Mouse (Mus musculus): ENCODE results near the gene Gm21876.
"Not testable (repeated sequence)": the region's sequence is repeated elsewhere in the genome, so short reads cannot be mapped to it uniquely, and the experiment has no call there.

Gene Gm21876

DNA sequence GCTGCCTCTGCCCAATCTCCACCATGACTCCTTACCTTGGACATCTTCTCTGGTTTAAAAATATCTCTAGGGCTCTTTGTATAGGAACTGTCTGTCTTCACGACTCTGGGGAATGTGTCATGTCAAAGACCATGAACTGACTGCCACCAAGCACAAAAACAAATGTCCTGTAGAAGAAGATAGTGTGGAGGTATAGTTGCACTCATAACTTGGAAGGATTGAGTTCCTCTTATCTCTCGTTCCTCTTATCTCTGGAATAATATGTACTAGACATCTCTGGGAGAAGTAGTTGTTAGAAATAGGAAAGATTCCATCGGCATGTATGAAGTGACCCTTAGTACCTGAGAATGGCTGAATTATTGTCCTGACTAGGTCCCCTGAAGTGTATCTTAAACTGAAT, at the start of gene Gm21876:
Gm21876 (minus strand) TSS at position 101 of the 400 bp plus-strand sequence.
- no peak for DNase-seq

DNA sequence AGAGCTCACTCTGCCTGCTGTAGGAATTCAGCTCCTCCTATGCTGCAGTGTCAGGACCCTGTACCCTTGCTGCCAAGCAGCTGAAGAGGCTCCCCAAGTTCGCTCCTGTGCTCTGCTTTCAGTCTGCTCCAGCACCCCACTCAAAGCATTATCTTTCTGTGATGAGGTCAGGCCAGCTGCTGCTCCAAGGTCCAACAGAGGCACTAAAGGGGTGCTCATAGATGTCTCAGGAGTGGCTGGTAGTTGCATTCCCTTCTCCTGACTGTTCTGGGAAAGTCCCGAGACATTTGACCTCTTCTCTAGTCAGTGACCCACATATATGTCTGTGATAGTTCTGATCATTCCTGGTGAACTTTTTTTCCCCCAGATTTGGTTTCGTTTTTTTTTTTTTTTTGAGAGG, 45.0 kb upstream of the Gm21876 start:
- no peak for DNase-seq

DNA sequence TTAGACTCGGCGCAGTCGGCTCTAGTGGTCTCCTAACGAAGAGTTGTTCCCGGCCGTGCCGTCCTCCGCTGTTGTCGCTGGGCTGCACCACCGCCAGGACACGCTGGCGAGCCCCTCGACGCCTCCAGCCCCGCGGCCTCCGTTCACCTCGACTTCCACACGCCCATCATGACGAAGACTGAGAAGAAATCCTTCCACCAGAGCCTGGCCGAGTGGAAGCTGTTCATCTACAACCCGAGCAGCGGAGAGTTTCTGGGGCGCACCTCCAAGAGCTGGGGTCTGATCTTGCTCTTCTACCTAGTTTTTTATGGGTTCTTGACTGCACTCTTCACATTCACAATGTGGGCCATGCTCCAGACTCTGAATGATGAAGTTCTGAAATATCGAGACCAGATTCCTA, 28.8 kb downstream of the Gm21876 start:
- DNase-seq, result not testable (repeated sequence)
